Mouse (Mus musculus) midbrain, embryonic 13.5 days (tissue): ENCODE measurements at regions not wholly inside any gene's neighbourhood (a gene's known extent, or its start where the extent isn't known, plus 50 kb on each side); places are given as distances from the start of the nearest gene placed in this dataset.

Source experiments
- ATAC-seq: fragments of 200-750 bp; cut with Nextera tagmentation; 2 replicates; pipeline ENCODE4 v1.8.0; 2017; ENCODE audit warnings: mild to moderate bottlenecking, moderate TSS enrichment, moderate library complexity
- H3K27ac ChIP-seq: fragments of 300-500 bp; sonication (generic); 2 replicates; pipeline ENCODE4 v1.5.1; 2015; ENCODE audit warnings: inconsistent platforms, mild to moderate bottlenecking, moderate library complexity
- H3K27me3 ChIP-seq: fragments of 300-500 bp; sonication (generic); 2 replicates; pipeline ENCODE4 v1.6.1; 2015; ENCODE audit warnings: mild to moderate bottlenecking, inconsistent platforms
- H3K36me3 ChIP-seq: fragments of 300-500 bp; sonication (generic); 2 replicates; pipeline ENCODE4 v1.6.1; 2015; ENCODE audit warnings: mild to moderate bottlenecking, inconsistent platforms
- H3K4me1 ChIP-seq: fragments of 300-500 bp; sonication (generic); replicated peaks from 2 replicates; pipeline ENCODE4 v1.6.1; 2015; ENCODE audit warnings: inconsistent platforms
- H3K4me2 ChIP-seq: fragments of 300-500 bp; sonication (generic); replicated peaks from 2 replicates; pipeline ENCODE4 v1.6.1; 2015; ENCODE audit warnings: moderate library complexity, mild to moderate bottlenecking, inconsistent platforms
- H3K4me3 ChIP-seq: fragments of 300-500 bp; sonication (generic); replicated peaks from 2 replicates; pipeline ENCODE4 v1.5.1; 2015; ENCODE audit warnings: mild to moderate bottlenecking, inconsistent platforms
- H3K9ac ChIP-seq: fragments of 300-500 bp; sonication (generic); replicated peaks from 2 replicates; pipeline ENCODE4 v1.6.1; 2015; ENCODE audit warnings: mild to moderate bottlenecking, inconsistent platforms
- H3K9me3 ChIP-seq: fragments of 300-500 bp; sonication (generic); 2 replicates; pipeline ENCODE4 v1.6.1; 2016; ENCODE audit warnings: mild to moderate bottlenecking, inconsistent platforms
- WGBS: fragments of 180-500 bp; shearing (Covaris S2); methylation state at CpG from one replicate; pipeline ENCODE4 v1.1.7; 2015; 5-methylcytosine and 5-hydroxymethylcytosine counted together

GRCm38 (mm10) chr8:93748720-93749119 is 61.0 kb upstream of the Gnao1 start:
- Histone ChIP-seq H3K9me3 (no peaks in the 10 kb centered on the region), H3K4me1 (no peaks in the 10 kb centered on the region), H3K36me3 (no peaks in the 10 kb centered on the region), H3K9ac (no peak overlapping the region), H3K27me3 (no peaks in the 10 kb centered on the region), H3K27ac (no peak overlapping the region), H3K4me2 (no peak overlapping the region), H3K4me3 (no peak overlapping the region)
- ATAC-seq: no peak
- 54% methylated on average over 1 of the region's 1 CpGs for WGBS

DNA sequence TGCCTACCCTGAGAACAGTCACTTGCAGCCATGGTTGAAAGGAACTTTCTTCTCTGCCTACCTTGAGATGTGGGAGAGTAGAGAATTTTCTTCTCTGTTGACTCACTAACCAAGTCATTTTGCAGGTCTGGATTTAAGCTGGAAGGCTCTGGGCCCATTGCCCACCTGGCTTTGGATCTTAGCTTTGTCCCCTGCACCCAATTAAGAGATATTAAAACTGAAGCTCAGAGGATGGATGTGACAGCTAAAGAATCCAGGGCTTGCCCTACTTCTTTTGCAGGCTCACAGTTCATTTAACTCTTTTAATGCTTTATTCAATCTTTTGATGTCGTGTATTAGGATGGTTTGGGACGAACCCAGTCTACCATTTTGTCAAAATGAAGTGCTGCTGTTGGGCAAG is 58.8 kb upstream of the Gnao1 start:
- WGBS: 55% methylated on average over 2 of the region's 2 CpGs
- no peaks in the 10 kb centered on the region for H3K9me3 ChIP-seq

GRCm38 (mm10) chr8:93755981-93756380 is 53.8 kb upstream of the Gnao1 start:
- Histone ChIP-seq H3K4me3 (no peak overlapping the region), H3K36me3 (no peaks in the 10 kb centered on the region), H3K4me2 (no peak overlapping the region), H3K9me3 (no peaks in the 10 kb centered on the region), H3K27ac (no peak overlapping the region), H3K27me3 (no peaks in the 10 kb centered on the region), H3K9ac (no peak overlapping the region), H3K4me1 (no peaks in the 10 kb centered on the region)
- no peak for ATAC-seq
- 91% methylated on average over 4 of the region's 4 CpGs for WGBS

More for the DNA sequence above, 58.8 kb upstream of the Gnao1 start:
- Histone ChIP-seq H3K27me3 (no peaks in the 10 kb centered on the region), H3K36me3 (no peaks in the 10 kb centered on the region), H3K9ac (no peak overlapping the region), H3K4me2 (no peak overlapping the region), H3K27ac (no peak overlapping the region), H3K4me1 (no peaks in the 10 kb centered on the region), H3K4me3 (no peak overlapping the region)
- no peak for ATAC-seq
